Mouse (Mus musculus): ENCODE data around the gene AI661453.
"Not testable (repeated sequence)": the region's sequence is repeated elsewhere in the genome, so short reads cannot be mapped to it uniquely, and the experiment has no call there.

Gene AI661453

GRCm38 (mm10) chr17:47501946-47502706, 65.7 kb downstream of the AI661453 start, which contains the start of gene Taf8:
Gene Taf8, minus strand, starts transcription at chr17:47502292.
- DNase-seq (ENCODE audit: low spot score in 2 of 2) = peak; percentile 86 to 91

- not testable (repeated sequence) for DNase-seq (ENCODE audit: low spot score in 2 of 2)
Measured at GRCm38 (mm10) chr17:47502707-47503045, 66.3 kb downstream of the AI661453 start.

GRCm38 (mm10) chr17:47503689-47504088, 67.3 kb downstream of the AI661453 start:
- DNase-seq (ENCODE audit: low spot score in 2 of 2) = no peak

- DNase-seq (ENCODE audit: low spot score in 2 of 2) = no peak
Measured at GRCm38 (mm10) chr17:47504228-47504627, 67.8 kb downstream of the AI661453 start.

GRCm38 (mm10) chr17:47504941-47505346, 68.5 kb downstream of the AI661453 start, which contains the start of gene Ccnd3:
Gene Ccnd3, plus strand, starts transcription at chr17:47505051.
- peak; percentile 62 to 65 for DNase-seq (ENCODE audit: low spot score in 2 of 2)

- DNase-seq (ENCODE audit: low spot score in 2 of 2) = no peak
Measured at GRCm38 (mm10) chr17:47505566-47505965, 69.2 kb downstream of the AI661453 start.

- no peak for DNase-seq (ENCODE audit: low spot score in 2 of 2)
Measured at GRCm38 (mm10) chr17:47506042-47506441, 69.6 kb downstream of the AI661453 start.

GRCm38 (mm10) chr17:47506697-47507096, 70.3 kb downstream of the AI661453 start:
- no peak for DNase-seq (ENCODE audit: low spot score in 2 of 2)

GRCm38 (mm10) chr17:47507523-47507922, 71.1 kb downstream of the AI661453 start:
- no peak for DNase-seq (ENCODE audit: low spot score in 2 of 2)

GRCm38 (mm10) chr17:47508012-47508608, 71.7 kb downstream of the AI661453 start:
- peak; percentile 91 to 92 for DNase-seq (ENCODE audit: low spot score in 2 of 2)

- no peak for DNase-seq (ENCODE audit: low spot score in 2 of 2)
Measured at GRCm38 (mm10) chr17:47509031-47509705, 72.8 kb downstream of the AI661453 start.

GRCm38 (mm10) chr17:47511111-47512020, 75.0 kb downstream of the AI661453 start:
- DNase-seq (ENCODE audit: low spot score in 2 of 2) = peak; percentile 91 to 92

GRCm38 (mm10) chr17:47512956-47513775, 76.8 kb downstream of the AI661453 start:
- DNase-seq (ENCODE audit: low spot score in 2 of 2) = no peak

GRCm38 (mm10) chr17:47515180-47515844, 78.9 kb downstream of the AI661453 start:
- no peak for DNase-seq (ENCODE audit: low spot score in 2 of 2)

GRCm38 (mm10) chr17:47516232-47516631, 79.8 kb downstream of the AI661453 start:
- no peak for DNase-seq (ENCODE audit: low spot score in 2 of 2)

- no peak for DNase-seq (ENCODE audit: low spot score in 2 of 2)
Measured at GRCm38 (mm10) chr17:47518205-47518604, 81.8 kb downstream of the AI661453 start.
